Mouse (Mus musculus) liver, embryonic 14.5 days (tissue): ENCODE data around the gene Krtap8-1. TPM values are rescaled to one million over a fixed set of nuclear protein-coding genes. Genes with fewer than 3 reads are reported as not detected.

Experiments
- ATAC-seq: fragments of 200-750 bp; cut with Nextera tagmentation; 2 replicates; pipeline ENCODE4 v1.8.0; 2017; ENCODE audit warnings: moderate number of reproducible peaks, mild to moderate bottlenecking, moderate library complexity; ENCODE audit not compliant: insufficient read depth
- DNase-seq, 3 experiments: peaks; one replicate each; pipeline ENCODE4 v3.0.0-alpha.2; 2012 to 2013; ENCODE audit warnings: low read depth in 3 of 3, low spot score in 3 of 3
- H3K27ac ChIP-seq: fragments of 300-500 bp; sonication (generic); 2 replicates; pipeline ENCODE4 v1.5.1; 2014; ENCODE audit warnings: moderate library complexity, mild to moderate bottlenecking, control low read depth, inconsistent platforms
- H3K27me3 ChIP-seq: fragments of 300-500 bp; sonication (generic); 2 replicates; pipeline ENCODE4 v1.6.1; 2014; ENCODE audit warnings: mild to moderate bottlenecking, low read length, moderate library complexity; ENCODE audit not compliant: control insufficient read depth, insufficient read depth
- H3K36me3 ChIP-seq: fragments of 300-500 bp; sonication (generic); replicated peaks from 2 replicates; pipeline ENCODE4 v1.6.1; 2014; ENCODE audit warnings: low read depth; ENCODE audit not compliant: control insufficient read depth, insufficient read depth
- H3K4me1 ChIP-seq, 2 experiments: fragments of 200-500 bp in 1 of 2; fragments of 300-500 bp in 1 of 2; sonication (generic) in 1 of 2; replicated peaks; 2 replicates each; pipeline ENCODE4 v1.6.1; 2012 to 2014; ENCODE audit warnings: antibody characterized with exemption in 1 of 2, inconsistent platforms in 1 of 2, low read length in 1 of 2; ENCODE audit not compliant: control insufficient read depth in 2 of 2, insufficient read depth in 2 of 2
- H3K4me2 ChIP-seq: fragments of 300-500 bp; sonication (generic); 2 replicates; pipeline ENCODE4 v1.6.1; 2014; ENCODE audit warnings: low read depth, mild to moderate bottlenecking, control low read depth, moderate library complexity
- H3K4me3 ChIP-seq, 2 experiments: fragments of 200-500 bp in 1 of 2; fragments of 300-500 bp in 1 of 2; sonication (generic) in 1 of 2; 2 replicates each; pipeline ENCODE4 v1.5.1; 2012 to 2014; ENCODE audit warnings: low read depth in 2 of 2, low read length in 2 of 2, mild to moderate bottlenecking in 2 of 2, control low read depth in 1 of 2, inconsistent platforms in 1 of 2, moderate library complexity in 1 of 2; ENCODE audit not compliant: insufficient read depth in 1 of 2
- H3K9ac ChIP-seq: fragments of 300-500 bp; sonication (generic); replicated peaks from 2 replicates; pipeline ENCODE4 v1.6.1; 2014; ENCODE audit warnings: mild to moderate bottlenecking, control low read depth, moderate library complexity
- H3K9me3 ChIP-seq: fragments of 300-500 bp; sonication (generic); 2 replicates; pipeline ENCODE4 v1.6.1; 2016; ENCODE audit warnings: low read length, mixed read lengths; ENCODE audit not compliant: control insufficient read depth
- CTCF ChIP-seq: IDR thresholded peaks from 2 replicates; pipeline ENCODE4 v1.5.1; 2016; ENCODE audit warnings: antibody characterized with exemption, low read depth, control low read depth
- EP300 ChIP-seq: IDR thresholded peaks from 2 replicates; pipeline ENCODE4 v1.6.1; 2016; ENCODE audit warnings: antibody characterized with exemption, low read depth
- WGBS: fragments of 180-500 bp; shearing (Covaris S2); extraction: QIAGEN DNeasy Blood & Tissue Kit; methylation state at CpG from one replicate; pipeline ENCODE4 v1.1.7; 2014; ENCODE audit not compliant: insufficient replicate concordance; 5-methylcytosine and 5-hydroxymethylcytosine counted together
- polyA plus RNA-seq, 2 experiments: library from polyadenylated mRNA; depleted of rRNA in 1 of 2; stranded (reverse) in 1 of 2; unstranded in 1 of 2; fragments of >200 nt; fragmentation: Nextera tagmentation in 1 of 2; extraction: Ambion mirVana in 1 of 2; gene quantifications; 2 replicates each; pipeline versions ENCODE4 v1.2.1 to v1.2.3; 2012 to 2014

Krtap8-1 gene
- polyA plus RNA-seq, 2 experiments = not detected

- 71% methylated on average over 2 of the region's 2 CpGs for WGBS
- Histone ChIP-seq H3K4me3 (no peak overlapping the region), H3K9ac (no peak overlapping the region), H3K27ac (no peak overlapping the region), H3K27me3 (no peaks in the 10 kb centered on the region), H3K9me3 (no peaks in the 10 kb centered on the region), H3K36me3 (no peaks in the 10 kb centered on the region), H3K4me1 (no peaks in the 10 kb centered on the region), H3K4me2 (no peak overlapping the region)
- TF ChIP-seq EP300 = no peak
- TF ChIP-seq CTCF = no peak
- DNase-seq = no peak
- ATAC-seq = no peak
These were observed 15.8 kb upstream of the Krtap8-1 start for GRCm38 (mm10) chr16:89503571-89503970.

GRCm38 (mm10) chr16:89501870-89502269 lies 14.1 kb upstream of the Krtap8-1 start:
- ATAC-seq (no peak), DNase-seq (no peak)
- no peaks in the 10 kb centered on the region for H3K36me3 ChIP-seq
- H3K9ac ChIP-seq = no peak overlapping the region
- no peak overlapping the region for H3K27ac ChIP-seq
- H3K9me3 ChIP-seq = no peaks in the 10 kb centered on the region
- no peaks in the 10 kb centered on the region for H3K27me3 ChIP-seq
- no peak overlapping the region for H3K4me2 ChIP-seq
- no peak overlapping the region for H3K4me3 ChIP-seq
- WGBS = 50% methylated on average over 5 of the region's 5 CpGs
- no peaks in the 10 kb centered on the region for H3K4me1 ChIP-seq
- no peak for TF ChIP-seq EP300
- no peak for TF ChIP-seq CTCF

GRCm38 (mm10) chr16:89497002-89497401 lies 9.2 kb upstream of the Krtap8-1 start:
- no peak overlapping the region for H3K27ac ChIP-seq
- 62% methylated on average over 5 of the region's 5 CpGs for WGBS

GRCm38 (mm10) chr16:89495394-89496153 lies 7.8 kb upstream of the Krtap8-1 start:
- no peaks in the 10 kb centered on the region for H3K27me3 ChIP-seq
- no peak for ATAC-seq
- H3K9me3 ChIP-seq = no peaks in the 10 kb centered on the region
- TF ChIP-seq EP300 (no peak), CTCF (no peak)
- H3K36me3 ChIP-seq = no peaks in the 10 kb centered on the region
- no peak overlapping the region for H3K27ac ChIP-seq
- no peak overlapping the region for H3K4me3 ChIP-seq
- H3K9ac ChIP-seq = no peak overlapping the region
- H3K4me1 ChIP-seq = no peaks in the 10 kb centered on the region
- DNase-seq = no peak
- H3K4me2 ChIP-seq = no peak overlapping the region
- WGBS = 52% methylated on average over 7 of the region's 7 CpGs

More at GRCm38 (mm10) chr16:89497002-89497401, 9.2 kb upstream of the Krtap8-1 start:
- Histone ChIP-seq H3K4me3 (no peak overlapping the region), H3K9ac (no peak overlapping the region), H3K9me3 (no peaks in the 10 kb centered on the region), H3K36me3 (no peaks in the 10 kb centered on the region), H3K4me1 (no peaks in the 10 kb centered on the region), H3K4me2 (no peak overlapping the region), H3K27me3 (no peaks in the 10 kb centered on the region)
- DNase-seq (no peak), ATAC-seq (no peak)
- TF ChIP-seq EP300 = no peak
- no peak for TF ChIP-seq CTCF

- DNase-seq = no peak
- ATAC-seq = no peak
- Histone ChIP-seq H3K4me2 (no peak overlapping the region), H3K9ac (no peak overlapping the region), H3K9me3 (no peaks in the 10 kb centered on the region), H3K27ac (no peak overlapping the region), H3K4me3 (no peak overlapping the region), H3K27me3 (no peaks in the 10 kb centered on the region), H3K4me1 (no peaks in the 10 kb centered on the region), H3K36me3 (no peaks in the 10 kb centered on the region)
- TF ChIP-seq CTCF (no peak), EP300 (no peak)
- 64% methylated on average over 12 of the region's 12 CpGs for WGBS
These were observed 10.0 kb downstream of the Krtap8-1 start for GRCm38 (mm10) chr16:89477679-89478314.
